Mouse (Mus musculus): ENCODE data around the gene Tbcb. TPM values are rescaled to one million over a fixed set of nuclear protein-coding genes. Genes with fewer than 3 reads are reported as not detected.
A peak's percentile ranks its signal among the peaks of the same experiment; 100 is the strongest.
"Not testable (repeated sequence)": the region's sequence is repeated elsewhere in the genome, so short reads cannot be mapped to it uniquely, and the experiment has no call there.

Gene Tbcb
- polyA plus RNA-seq, 1 experiment from 2014 or later, result 214 TPM

DNA sequence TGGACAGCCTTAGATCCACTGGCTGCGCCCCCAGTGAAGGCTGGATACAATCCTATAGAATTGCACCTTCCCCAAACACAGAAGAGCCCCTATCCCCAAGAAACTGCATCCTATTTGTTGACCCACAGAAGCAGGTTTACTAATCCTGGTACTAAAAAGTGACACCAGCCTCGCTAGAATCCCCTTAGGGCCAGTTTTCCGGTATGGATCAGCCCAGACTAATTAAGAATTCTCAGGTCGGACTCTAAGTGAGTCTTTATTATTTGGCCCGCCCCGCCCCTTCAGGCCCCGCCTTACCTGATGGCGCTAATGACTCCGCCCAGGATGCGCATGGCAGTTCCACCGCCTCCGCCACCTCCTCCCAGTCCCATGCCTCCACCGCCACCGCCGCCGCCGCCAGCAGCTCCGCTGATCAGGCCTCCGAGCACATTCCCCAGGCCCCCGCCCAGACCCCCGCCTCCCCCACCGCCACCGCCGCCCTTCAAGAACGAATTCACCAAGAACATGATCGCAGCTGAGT, 38.4 kb downstream of the Tbcb start:
- Histone ChIP-seq H3K9ac (replicated peaks) (peak overlapping the region; percentile 76), H3K4me3 (replicated peaks) (peak overlapping the region; percentile 74), H3K36me3 (peaks cover 38% of the 10 kb centered on the region), H3K4me2 (peak overlapping the region; percentile 85), H3K27ac (peak overlapping the region; percentile 87), H3K27me3 (no peaks in the 10 kb centered on the region), H3K9me3 (no peaks in the 10 kb centered on the region), H3K4me1 (replicated peaks) (peaks cover 24% of the 10 kb centered on the region)
- peak; percentile 54 for ATAC-seq (ENCODE audit: insufficient number of reproducible peaks, insufficient read depth, low FRiP score, low TSS enrichment, low read depth)
- WGBS, result under 1% methylated on average over 24 of the region's 26 CpGs

- ATAC-seq (ENCODE audit: insufficient number of reproducible peaks, insufficient read depth, low FRiP score, low TSS enrichment, low read depth), result no peak
- no peaks in the 10 kb centered on the region for H3K9me3 ChIP-seq
- peak overlapping the region; percentile 85 for H3K4me2 ChIP-seq
- WGBS, result 16% methylated on average over 9 of the region's 9 CpGs
- H3K27ac ChIP-seq, result peak overlapping the region; percentile 87
- H3K27me3 ChIP-seq, result no peaks in the 10 kb centered on the region
- H3K36me3 ChIP-seq, result peaks cover 44% of the 10 kb centered on the region
- peak overlapping the region; percentile 76 for H3K9ac ChIP-seq (replicated peaks)
- H3K4me3 ChIP-seq (replicated peaks), result peak overlapping the region; percentile 74
- peaks cover 20% of the 10 kb centered on the region for H3K4me1 ChIP-seq (replicated peaks)
Observed at GRCm38 (mm10) chr7:30193013-30193412, 39.1 kb downstream of the Tbcb start.

- Histone ChIP-seq H3K4me3 (replicated peaks) (0 out of 2 replicates have a peak overlapping the region, but pooled peaks have one; percentile 74), H3K27ac (no peak overlapping the region), H3K9me3 (no peaks in the 10 kb centered on the region), H3K27me3 (no peaks in the 10 kb centered on the region), H3K4me2 (peak overlapping the region; percentile 85), H3K4me1 (replicated peaks) (peaks cover 20% of the 10 kb centered on the region), H3K9ac (replicated peaks) (0 out of 2 replicates have a peak overlapping the region, but pooled peaks have one; percentile 76), H3K36me3 (peaks cover 54% of the 10 kb centered on the region)
- 88% methylated on average over 12 of the region's 12 CpGs for WGBS
- no peak for ATAC-seq (ENCODE audit: insufficient number of reproducible peaks, insufficient read depth, low FRiP score, low TSS enrichment, low read depth)
Observed at GRCm38 (mm10) chr7:30192088-30192487, 40.0 kb downstream of the Tbcb start.

- no peak overlapping the region for H3K9ac ChIP-seq (replicated peaks)
- no peak overlapping the region for H3K27ac ChIP-seq
- no peak for ATAC-seq (ENCODE audit: insufficient number of reproducible peaks, insufficient read depth, low FRiP score, low TSS enrichment, low read depth)
- no peaks in the 10 kb centered on the region for H3K9me3 ChIP-seq
- H3K27me3 ChIP-seq, result no peaks in the 10 kb centered on the region
- 82% methylated on average over 4 of the region's 4 CpGs for WGBS
- no peak overlapping the region for H3K4me3 ChIP-seq (replicated peaks)
- H3K4me1 ChIP-seq (replicated peaks), result peaks cover 14% of the 10 kb centered on the region
- peaks cover 70% of the 10 kb centered on the region for H3K36me3 ChIP-seq
- H3K4me2 ChIP-seq, result no peak overlapping the region
Observed at GRCm38 (mm10) chr7:30189116-30189491, 43.0 kb downstream of the Tbcb start.

DNA sequence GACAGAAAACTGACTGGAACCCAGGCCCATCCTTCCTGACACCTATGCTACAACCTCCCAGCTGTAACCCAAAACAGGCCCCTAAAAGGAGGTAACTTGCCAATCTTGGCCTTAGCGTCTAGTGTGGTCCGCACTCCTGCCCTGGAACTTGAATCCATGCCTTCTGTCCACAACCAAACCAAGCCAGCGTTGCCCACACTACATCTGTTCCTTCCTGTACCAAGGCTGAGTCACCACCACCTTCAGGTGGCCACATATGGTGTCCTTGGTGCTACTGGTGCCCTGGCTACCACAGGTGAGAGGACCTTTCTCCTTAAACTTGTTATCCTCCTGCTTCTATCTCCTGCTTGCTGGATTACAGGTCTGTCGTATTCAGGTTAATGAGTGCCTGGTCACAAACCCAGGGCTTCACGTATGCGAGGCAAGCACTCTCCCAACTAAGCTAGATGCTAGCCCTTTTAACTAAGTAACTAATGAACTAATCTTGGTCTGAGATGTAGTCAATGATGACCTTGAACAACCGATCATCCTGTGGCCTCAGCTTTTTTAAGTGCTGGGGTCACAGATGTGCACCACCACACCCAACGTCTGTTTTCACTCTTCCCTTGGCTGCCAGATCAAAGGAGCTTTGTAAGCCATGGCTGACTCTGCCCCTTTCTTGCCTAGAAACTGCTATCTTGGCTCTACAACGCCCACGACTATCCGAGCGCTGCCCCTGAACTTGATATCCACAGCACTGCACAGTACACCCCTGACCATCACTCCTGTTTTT, 43.5 kb downstream of the Tbcb start:
- Histone ChIP-seq H3K27me3 (no peaks in the 10 kb centered on the region), H3K4me3 (replicated peaks) (no peak overlapping the region), H3K4me1 (replicated peaks) (peaks cover 17% of the 10 kb centered on the region), H3K36me3 (peaks cover 70% of the 10 kb centered on the region), H3K9ac (replicated peaks) (no peak overlapping the region), H3K27ac (no peak overlapping the region), H3K4me2 (no peak overlapping the region), H3K9me3 (no peaks in the 10 kb centered on the region)
- no peak for ATAC-seq (ENCODE audit: insufficient number of reproducible peaks, insufficient read depth, low FRiP score, low TSS enrichment, low read depth)
- 76% methylated on average over 12 of the region's 12 CpGs for WGBS

- Histone ChIP-seq H3K4me3 (replicated peaks) (no peak overlapping the region), H3K9me3 (no peaks in the 10 kb centered on the region), H3K9ac (replicated peaks) (no peak overlapping the region), H3K36me3 (peaks cover 41% of the 10 kb centered on the region), H3K4me1 (replicated peaks) (peaks cover 5% of the 10 kb centered on the region; the same call in 1 of the 2 replicates), H3K27me3 (no peaks in the 10 kb centered on the region), H3K4me2 (no peak overlapping the region), H3K27ac (no peak overlapping the region)
- WGBS, result 68% methylated on average over 13 of the region's 13 CpGs
- ATAC-seq (ENCODE audit: insufficient number of reproducible peaks, insufficient read depth, low FRiP score, low TSS enrichment, low read depth), result no peak
Observed at GRCm38 (mm10) chr7:30184641-30185348, 47.3 kb downstream of the Tbcb start.

DNA sequence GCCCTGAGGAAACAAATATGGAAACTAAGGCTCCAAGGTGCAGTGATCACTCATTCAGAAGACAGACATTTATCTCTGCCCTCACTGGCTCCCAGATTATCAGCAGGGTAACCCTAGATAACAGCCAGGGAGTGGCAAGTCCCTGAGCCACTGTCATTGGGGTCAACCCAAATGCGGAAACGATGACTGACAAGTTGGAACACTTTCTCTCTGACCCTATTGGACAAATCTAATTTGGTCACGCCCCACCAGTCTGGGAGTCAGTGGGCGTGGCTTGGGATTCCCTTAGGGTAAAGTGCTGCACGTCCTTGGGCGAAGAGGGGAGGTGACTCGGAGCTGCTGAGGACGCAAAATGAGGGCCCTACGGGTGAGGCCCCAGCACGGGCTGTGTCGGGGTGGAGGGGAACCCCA, 48.2 kb downstream of the Tbcb start, which contains the start of gene Cox7a1:
Gene Cox7a1, plus strand, starts transcription at position 266 of the 411 bp plus-strand sequence.
- H3K9me3 ChIP-seq, result no peaks in the 10 kb centered on the region
- no peak within 1 kb of the TSS for H3K27ac ChIP-seq
- peak; percentile 33; the same call in 1 of the 2 replicates for ATAC-seq (ENCODE audit: insufficient number of reproducible peaks, insufficient read depth, low FRiP score, low TSS enrichment, low read depth)
- no peak within 1 kb of the TSS for H3K9ac ChIP-seq (replicated peaks)
- H3K4me2 ChIP-seq, result peak within 1 kb of the TSS; percentile 33
- H3K27me3 ChIP-seq, result no peaks in the 10 kb centered on the region
- H3K4me1 ChIP-seq (replicated peaks), result peaks cover 5% of the 10 kb centered on the region; the same call in 1 of the 2 replicates
- peaks cover 35% of the 10 kb centered on the region for H3K36me3 ChIP-seq
- WGBS, result 5% methylated on average over 11 of the region's 11 CpGs
- no peak within 1 kb of the TSS for H3K4me3 ChIP-seq (replicated peaks)

- H3K4me2 ChIP-seq; H3K4me1 ChIP-seq (replicated peaks); H3K9ac ChIP-seq (replicated peaks); H3K4me3 ChIP-seq (replicated peaks); H3K27me3 ChIP-seq; H3K27ac ChIP-seq; ATAC-seq (ENCODE audit: insufficient number of reproducible peaks, insufficient read depth, low FRiP score, low TSS enrichment, low read depth); H3K9me3 ChIP-seq: not testable (repeated sequence)
- H3K36me3 ChIP-seq, result peaks cover 35% of the 10 kb centered on the region
- WGBS, result 86% methylated on average over 6 of the region's 7 CpGs
Observed at GRCm38 (mm10) chr7:30183189-30183588, 48.9 kb downstream of the Tbcb start.

- H3K27ac ChIP-seq; H3K27me3 ChIP-seq; H3K9me3 ChIP-seq; H3K4me1 ChIP-seq (replicated peaks); H3K4me3 ChIP-seq (replicated peaks); H3K9ac ChIP-seq (replicated peaks); H3K4me2 ChIP-seq; ATAC-seq (ENCODE audit: insufficient number of reproducible peaks, insufficient read depth, low FRiP score, low TSS enrichment, low read depth): not testable (repeated sequence)
- peaks cover 32% of the 10 kb centered on the region for H3K36me3 ChIP-seq
- 94% methylated on average over 10 of the region's 10 CpGs for WGBS
Observed at GRCm38 (mm10) chr7:30181929-30182328, 50.1 kb downstream of the Tbcb start.

DNA sequence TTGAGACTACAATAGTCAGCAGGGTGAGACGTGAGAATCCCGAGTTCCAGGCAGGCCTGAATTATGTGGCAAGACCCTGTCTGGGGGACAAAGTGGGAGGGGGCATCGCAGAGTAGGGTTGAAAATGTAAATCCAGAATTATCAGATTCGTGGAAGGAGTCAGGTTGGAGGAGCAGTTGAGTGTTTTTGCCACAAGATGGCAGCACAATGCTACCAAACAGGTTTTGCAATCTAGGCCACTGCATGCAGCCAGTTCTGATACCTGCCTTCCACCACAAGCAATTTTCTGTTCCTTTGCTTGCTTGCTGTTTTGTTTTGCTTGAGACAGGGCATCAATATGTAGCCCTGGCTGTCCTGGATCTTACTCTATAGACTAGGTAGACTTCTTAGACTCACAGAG, 50.8 kb downstream of the Tbcb start:
- Histone ChIP-seq H3K36me3 (peaks cover 32% of the 10 kb centered on the region), H3K9me3 (no peaks in the 10 kb centered on the region), H3K27me3 (no peaks in the 10 kb centered on the region), H3K4me3 (replicated peaks) (no peak overlapping the region), H3K4me2 (no peak overlapping the region), H3K9ac (replicated peaks) (no peak overlapping the region), H3K27ac (no peak overlapping the region), H3K4me1 (replicated peaks) (peaks cover 5% of the 10 kb centered on the region; the same call in 1 of the 2 replicates)
- no peak for ATAC-seq (ENCODE audit: insufficient number of reproducible peaks, insufficient read depth, low FRiP score, low TSS enrichment, low read depth)
- WGBS, result 5% methylated on average over 4 of the region's 4 CpGs

GRCm38 (mm10) chr7:30178256-30178655, 53.8 kb downstream of the Tbcb start:
- H3K36me3 ChIP-seq, result peaks cover 32% of the 10 kb centered on the region
- ATAC-seq (ENCODE audit: insufficient number of reproducible peaks, insufficient read depth, low FRiP score, low TSS enrichment, low read depth), result no peak
- no peak overlapping the region for H3K9ac ChIP-seq (replicated peaks)
- no peak overlapping the region for H3K4me3 ChIP-seq (replicated peaks)
- no peak overlapping the region for H3K4me2 ChIP-seq
- no peak overlapping the region for H3K27ac ChIP-seq
- H3K4me1 ChIP-seq (replicated peaks), result no peaks in the 10 kb centered on the region
- H3K27me3 ChIP-seq, result no peaks in the 10 kb centered on the region
- WGBS, result 85% methylated on average over 11 of the region's 11 CpGs
- no peaks in the 10 kb centered on the region for H3K9me3 ChIP-seq
